Mouse (Mus musculus) lung, adult 2 months (tissue): ENCODE data around the gene 9530003J23Rik.

Experiments used
- CTCF ChIP-seq: fragments of 200-500 bp; IDR thresholded peaks from 2 replicates; pipeline ENCODE4 v1.5.1; 2011; ENCODE audit warnings: mild to moderate bottlenecking, low read length, control low read depth; ENCODE audit not compliant: insufficient read depth
- POLR2A ChIP-seq: fragments of 200-500 bp; IDR thresholded peaks from 2 replicates; pipeline ENCODE4 v1.6.1; 2011; ENCODE audit warnings: low read depth, mild to moderate bottlenecking, control low read depth, low read length, borderline replicate concordance; ENCODE audit errors: extremely low read depth

- TF ChIP-seq POLR2A (no peak), CTCF (no peak)
Observed at GRCm38 (mm10) chr10:117195748-117196147, 42.8 kb downstream of the 9530003J23Rik start.
